Mouse (Mus musculus) bone marrow macrophage, adult 2 months (primary cell): ENCODE data around the gene 6430571L13Rik.

Experiments
- CTCF ChIP-seq: IDR thresholded peaks from 2 replicates; pipeline ENCODE4 v1.5.1; 2012; ENCODE audit warnings: low read depth, mild to moderate bottlenecking, low read length, moderate library complexity
- POLR2A ChIP-seq: IDR thresholded peaks from 2 replicates; pipeline ENCODE4 v1.6.1; 2012; ENCODE audit warnings: mild to moderate bottlenecking, low read depth, low read length, borderline replicate concordance

- TF ChIP-seq POLR2A, result no peak
- no peak for TF ChIP-seq CTCF
These were observed 58.6 kb downstream of the 6430571L13Rik start for GRCm38 (mm10) chr9:107398968-107399367.
